Mouse (Mus musculus) stomach, embryonic 15.5 days (tissue): ENCODE data around the gene Mertk. TPM values are rescaled to one million over a fixed set of nuclear protein-coding genes. Genes with fewer than 3 reads are reported as not detected.

ENCODE experiments used
- ATAC-seq: fragments of 200-750 bp; cut with Nextera tagmentation; 2 replicates; pipeline ENCODE4 v1.8.0; 2017; ENCODE audit warnings: low read depth, moderate number of reproducible peaks, moderate TSS enrichment; ENCODE audit not compliant: insufficient read depth, low FRiP score
- H3K27ac ChIP-seq: fragments of 300-500 bp; sonication (generic); 2 replicates; pipeline ENCODE4 v1.5.1; 2015; ENCODE audit warnings: mild to moderate bottlenecking, inconsistent platforms
- H3K27me3 ChIP-seq: fragments of 300-500 bp; sonication (generic); replicated peaks from 2 replicates; pipeline ENCODE4 v1.6.1; 2015; ENCODE audit warnings: inconsistent platforms
- H3K36me3 ChIP-seq: fragments of 300-500 bp; sonication (generic); 2 replicates; pipeline ENCODE4 v1.6.1; 2015; ENCODE audit warnings: inconsistent platforms
- H3K4me1 ChIP-seq: fragments of 300-500 bp; sonication (generic); 2 replicates; pipeline ENCODE4 v1.6.1; 2015; ENCODE audit warnings: inconsistent platforms
- H3K4me2 ChIP-seq: fragments of 300-500 bp; sonication (generic); 2 replicates; pipeline ENCODE4 v1.6.1; 2015; ENCODE audit warnings: mild to moderate bottlenecking, inconsistent platforms
- H3K4me3 ChIP-seq: fragments of 300-500 bp; sonication (generic); replicated peaks from 2 replicates; pipeline ENCODE4 v1.5.1; 2015; ENCODE audit warnings: inconsistent platforms
- H3K9ac ChIP-seq: fragments of 300-500 bp; sonication (generic); 2 replicates; pipeline ENCODE4 v1.6.1; 2015; ENCODE audit warnings: inconsistent platforms
- H3K9me3 ChIP-seq: fragments of 300-500 bp; sonication (generic); 2 replicates; pipeline ENCODE4 v1.6.1; 2016; ENCODE audit warnings: inconsistent platforms
- WGBS: fragments of 180-500 bp; shearing (Covaris S2); methylation state at CpG from one replicate; pipeline ENCODE4 v1.1.7; 2015; 5-methylcytosine and 5-hydroxymethylcytosine counted together
- polyA plus RNA-seq: library from polyadenylated mRNA; unstranded; fragments of >200 nt; fragmentation: Nextera tagmentation; extraction: Ambion mirVana; gene quantifications from 2 replicates; pipeline ENCODE4 v1.2.1, GENCODE M21; 2015

Mertk gene
- polyA plus RNA-seq, 1 experiment from 2014 or later = 6.4 TPM

DNA sequence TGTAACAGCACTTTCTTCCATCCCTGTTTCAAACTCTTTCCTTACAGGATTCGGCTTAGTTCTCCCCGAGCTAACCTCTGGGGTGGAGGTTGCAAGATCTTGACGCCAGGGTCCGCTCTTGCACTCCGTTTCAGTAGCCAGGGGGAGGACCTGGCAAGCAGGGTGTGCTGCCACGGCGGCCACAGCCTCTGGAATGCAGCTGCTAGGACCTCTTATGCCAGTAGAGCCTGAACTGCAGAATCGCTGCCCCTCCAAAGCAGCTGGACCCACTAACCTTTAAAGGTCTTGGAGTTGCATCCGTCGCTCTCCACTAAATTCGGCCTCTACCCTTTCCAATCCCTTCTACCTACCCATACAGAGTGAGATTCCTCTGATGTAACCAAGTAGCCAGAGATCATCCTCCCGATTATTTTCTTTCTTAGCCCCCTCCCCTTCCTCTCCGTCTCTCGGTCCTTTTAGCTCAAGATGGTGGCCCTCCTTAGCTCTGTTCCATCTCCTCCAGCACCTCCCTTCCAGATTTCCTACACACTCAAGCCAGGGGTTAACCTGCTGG is 540 bp upstream of the Mertk start:
- H3K36me3 ChIP-seq = no peaks in the 10 kb centered on the region
- WGBS = under 1% methylated on average over 14 of the region's 14 CpGs
- H3K4me3 ChIP-seq = peak overlapping the region; percentile 75
- H3K4me2 ChIP-seq = peak overlapping the region; percentile 80
- ATAC-seq = peak; percentile 88
- no peaks in the 10 kb centered on the region for H3K9me3 ChIP-seq
- no peaks in the 10 kb centered on the region for H3K27me3 ChIP-seq
- H3K9ac ChIP-seq = no peak overlapping the region
- H3K27ac ChIP-seq = peak overlapping the region; percentile 93
- H3K4me1 ChIP-seq = no peaks in the 10 kb centered on the region; the same call in 1 of the 2 replicates

DNA sequence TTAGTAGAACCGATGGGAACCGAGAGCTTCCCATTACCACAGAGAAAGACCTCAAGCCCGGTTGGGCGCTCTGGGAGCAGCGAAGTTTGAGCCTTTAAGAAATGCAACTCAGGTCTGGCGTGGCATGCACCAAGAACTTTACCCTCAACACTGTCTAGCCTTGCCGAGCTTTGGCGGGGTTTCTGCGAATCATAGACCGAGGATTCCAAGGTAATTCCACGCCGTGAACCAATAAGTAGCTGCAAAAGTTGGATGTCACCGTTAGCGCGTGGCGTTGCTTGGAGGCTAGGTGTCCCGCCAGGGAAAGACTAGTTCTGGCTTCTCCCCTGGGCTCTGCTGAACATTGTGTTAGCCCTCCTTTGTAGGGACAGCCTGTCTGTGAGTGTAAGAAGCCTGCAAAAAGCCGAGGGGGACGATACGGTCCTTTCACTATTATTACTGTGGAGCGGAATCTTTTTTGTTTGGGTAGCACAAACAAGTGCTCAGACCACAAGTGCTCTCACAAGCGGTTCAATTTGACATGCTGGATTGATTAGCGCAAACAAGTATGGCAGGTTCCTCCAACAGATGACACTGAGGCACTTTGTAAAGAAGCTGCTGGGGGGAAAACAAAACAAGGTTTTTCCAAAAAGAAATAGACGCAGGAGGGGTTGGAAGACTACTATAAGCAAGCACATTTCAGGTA is 587 bp downstream of the Mertk start:
- H3K4me1 ChIP-seq = peaks cover 1% of the 10 kb centered on the region; the same call in 1 of the 2 replicates

DNA sequence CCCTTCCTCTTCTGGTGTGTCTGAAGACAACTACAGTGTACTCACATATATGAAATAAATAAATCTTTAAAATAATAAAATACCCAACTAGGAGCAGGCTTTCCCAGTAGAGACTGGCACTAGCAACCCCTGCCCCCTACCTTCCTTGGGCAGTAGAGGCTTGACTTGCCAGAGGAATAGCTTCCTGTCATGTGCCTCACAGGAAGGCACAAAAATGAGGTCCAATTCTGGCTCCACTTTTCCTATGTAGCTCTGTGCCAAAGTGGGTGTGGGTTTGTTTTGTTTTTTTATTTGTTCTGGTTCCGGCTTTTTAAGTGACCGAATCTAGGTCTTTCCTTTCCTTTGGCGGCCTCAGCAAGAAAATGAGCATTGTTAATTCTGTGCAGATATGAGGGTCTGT is 5.7 kb downstream of the Mertk start:
- H3K9me3 ChIP-seq = no peaks in the 10 kb centered on the region
- no peaks in the 10 kb centered on the region for H3K27me3 ChIP-seq
- H3K4me1 ChIP-seq = peaks cover 3% of the 10 kb centered on the region; the same call in 1 of the 2 replicates
- H3K9ac ChIP-seq = no peak overlapping the region
- no peak overlapping the region for H3K27ac ChIP-seq
- no peak overlapping the region for H3K4me2 ChIP-seq
- H3K4me3 ChIP-seq = no peak overlapping the region
- 84% methylated on average over 3 of the region's 3 CpGs for WGBS
- no peak for ATAC-seq
- H3K36me3 ChIP-seq = no peaks in the 10 kb centered on the region

More for the DNA sequence above, 587 bp downstream of the Mertk start:
- WGBS = under 1% methylated on average over 24 of the region's 24 CpGs
- Histone ChIP-seq H3K27me3 (no peaks in the 10 kb centered on the region), H3K27ac (peak overlapping the region; percentile 90), H3K4me3 (peak overlapping the region; percentile 75), H3K9me3 (no peaks in the 10 kb centered on the region), H3K36me3 (no peaks in the 10 kb centered on the region), H3K9ac (peak overlapping the region; percentile 77), H3K4me2 (peak overlapping the region; percentile 80)
- ATAC-seq = peak; percentile 3; the same call in 1 of the 2 replicates

DNA sequence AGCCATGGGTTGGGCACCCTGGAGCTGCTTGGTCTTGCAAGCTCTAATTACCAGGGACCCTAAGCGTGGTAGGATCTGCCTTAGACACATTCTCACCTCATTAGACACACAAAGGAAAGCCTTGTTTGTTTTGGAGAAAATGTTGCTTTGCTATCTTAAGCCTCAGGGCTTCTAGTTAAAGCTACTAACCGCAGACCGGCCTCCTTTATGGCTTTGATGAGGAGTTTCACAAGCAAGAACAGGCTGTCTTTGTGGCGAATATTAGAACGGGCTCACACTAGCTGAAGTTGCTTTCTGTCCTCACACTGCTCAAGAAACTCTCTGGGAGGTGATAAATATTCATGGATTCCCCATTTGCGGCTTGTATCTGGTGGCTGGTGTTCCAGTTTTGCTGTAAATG is 10.5 kb downstream of the Mertk start:
- H3K36me3 ChIP-seq = no peaks in the 10 kb centered on the region
- H3K4me3 ChIP-seq = no peak overlapping the region
- no peak overlapping the region for H3K4me2 ChIP-seq
- peaks cover 15% of the 10 kb centered on the region for H3K4me1 ChIP-seq
- no peak overlapping the region for H3K9ac ChIP-seq
- no peak overlapping the region for H3K27ac ChIP-seq
- H3K9me3 ChIP-seq = no peaks in the 10 kb centered on the region
- no peak for ATAC-seq
- WGBS = 55% methylated on average over 6 of the region's 6 CpGs
- no peaks in the 10 kb centered on the region for H3K27me3 ChIP-seq

DNA sequence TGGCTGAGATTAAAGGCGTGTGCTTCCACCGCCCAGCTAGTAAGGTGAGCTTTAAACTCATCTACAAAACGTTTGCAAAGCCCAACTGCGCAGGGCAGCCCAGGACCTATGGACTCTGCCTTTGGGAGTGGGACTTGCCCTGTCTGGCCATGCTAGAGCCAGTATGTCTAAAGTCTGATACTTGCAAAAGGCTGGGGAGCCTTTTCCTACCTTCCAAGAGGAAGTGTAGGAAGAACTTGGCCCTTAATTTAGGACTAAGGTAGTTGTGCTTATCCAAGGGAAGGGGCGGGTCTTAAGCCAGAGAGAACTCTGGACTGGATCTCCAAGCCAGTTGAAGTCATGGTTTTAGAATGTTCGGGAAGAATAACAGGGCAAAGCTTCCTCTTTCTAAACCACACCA is 11.9 kb downstream of the Mertk start:
- Histone ChIP-seq H3K4me2 (no peak overlapping the region), H3K4me3 (no peak overlapping the region), H3K4me1 (peaks cover 22% of the 10 kb centered on the region), H3K36me3 (no peaks in the 10 kb centered on the region), H3K27me3 (no peaks in the 10 kb centered on the region), H3K27ac (no peak overlapping the region), H3K9ac (no peak overlapping the region), H3K9me3 (no peaks in the 10 kb centered on the region)
- WGBS = 74% methylated on average over 6 of the region's 6 CpGs
- ATAC-seq = no peak

DNA sequence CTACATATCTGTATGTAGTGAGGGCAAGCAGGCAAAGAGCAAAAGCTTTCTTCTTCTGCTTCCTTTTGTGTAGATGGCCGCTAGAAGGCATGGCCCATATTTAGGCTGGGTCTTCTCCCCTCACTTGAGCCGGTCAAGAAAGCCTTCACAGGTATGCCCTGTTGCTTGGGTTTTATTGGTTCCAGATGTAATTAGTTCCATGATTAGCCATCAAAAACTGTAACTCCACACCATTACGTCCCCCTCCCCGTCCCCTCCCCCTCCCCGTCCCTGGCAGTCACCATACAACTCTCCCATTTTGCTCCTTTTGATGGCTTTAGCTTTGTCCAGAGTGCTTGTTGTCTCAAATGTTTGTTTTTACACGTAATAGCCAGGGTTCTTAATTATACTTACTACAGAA is 14.2 kb downstream of the Mertk start:
- H3K4me3 ChIP-seq = no peak overlapping the region
- no peaks in the 10 kb centered on the region for H3K27me3 ChIP-seq
- H3K36me3 ChIP-seq = no peaks in the 10 kb centered on the region
- ATAC-seq = no peak
- H3K27ac ChIP-seq = peak overlapping the region; percentile 90
- H3K9me3 ChIP-seq = no peaks in the 10 kb centered on the region
- H3K4me2 ChIP-seq = no peak overlapping the region
- 73% methylated on average over 6 of the region's 6 CpGs for WGBS
- H3K4me1 ChIP-seq = peaks cover 25% of the 10 kb centered on the region
- no peak overlapping the region for H3K9ac ChIP-seq

DNA sequence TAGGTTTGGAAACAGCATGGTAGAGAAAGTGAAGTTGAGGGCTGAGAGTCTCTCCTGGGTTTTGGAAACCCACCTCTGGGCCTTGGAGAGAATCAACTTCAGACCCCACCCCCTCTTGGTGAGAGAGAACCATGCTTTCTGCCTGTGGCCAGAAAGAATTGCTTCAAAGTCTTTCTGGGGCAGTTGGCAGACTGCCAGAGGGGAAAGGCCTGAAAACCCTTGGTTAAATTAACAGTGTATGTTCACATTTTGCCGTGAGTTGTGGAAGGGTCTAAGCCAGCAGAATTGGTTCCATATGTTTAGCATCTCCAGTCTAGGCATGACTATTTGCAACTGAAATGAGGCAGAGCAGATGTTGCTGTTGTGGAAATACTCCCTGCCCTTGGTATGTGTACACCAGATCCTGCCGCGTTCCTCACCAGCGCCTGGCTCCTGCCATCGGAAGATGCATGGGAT is 14.8 kb downstream of the Mertk start:
- H3K4me3 ChIP-seq = no peak overlapping the region
- H3K36me3 ChIP-seq = no peaks in the 10 kb centered on the region
- no peak overlapping the region for H3K4me2 ChIP-seq
- H3K27me3 ChIP-seq = no peaks in the 10 kb centered on the region
- peak; percentile 29; the same call in 1 of the 2 replicates for ATAC-seq
- H3K27ac ChIP-seq = peak overlapping the region; percentile 90
- H3K9ac ChIP-seq = no peak overlapping the region
- H3K4me1 ChIP-seq = peaks cover 25% of the 10 kb centered on the region
- no peaks in the 10 kb centered on the region for H3K9me3 ChIP-seq
- 34% methylated on average over 5 of the region's 5 CpGs for WGBS

DNA sequence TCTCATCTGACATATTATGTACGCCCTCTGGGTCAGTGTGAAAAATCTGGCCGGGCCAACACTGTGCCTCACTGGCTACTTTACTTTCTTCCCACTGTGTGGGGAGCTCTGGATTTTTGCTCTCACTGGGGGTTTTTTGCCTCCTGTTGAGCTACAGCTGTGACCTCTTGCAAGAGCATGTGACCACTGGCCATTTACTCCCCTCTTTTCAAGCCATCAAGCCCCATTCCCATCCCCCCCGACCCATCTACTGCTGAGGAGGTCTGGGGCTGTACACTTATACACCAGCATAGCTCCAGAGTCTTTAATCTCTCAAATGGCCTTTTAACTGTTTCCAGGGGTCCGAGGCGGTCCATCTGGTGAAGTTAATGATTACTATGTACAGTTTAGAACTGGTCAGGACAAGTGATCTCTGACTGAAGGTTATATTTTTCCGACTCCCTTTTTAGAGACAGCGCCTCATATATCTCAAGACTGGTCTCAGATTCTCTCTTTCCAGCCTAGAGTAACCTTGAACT is 16.0 kb downstream of the Mertk start:
- Histone ChIP-seq H3K27me3 (no peaks in the 10 kb centered on the region), H3K36me3 (no peaks in the 10 kb centered on the region), H3K9ac (no peak overlapping the region), H3K27ac (peak overlapping the region; percentile 90; the same call in 1 of the 2 replicates), H3K9me3 (no peaks in the 10 kb centered on the region), H3K4me2 (no peak overlapping the region), H3K4me3 (no peak overlapping the region), H3K4me1 (peaks cover 25% of the 10 kb centered on the region)
- peak; percentile 57; the same call in 1 of the 2 replicates for ATAC-seq
- WGBS = 41% methylated on average over 7 of the region's 7 CpGs

DNA sequence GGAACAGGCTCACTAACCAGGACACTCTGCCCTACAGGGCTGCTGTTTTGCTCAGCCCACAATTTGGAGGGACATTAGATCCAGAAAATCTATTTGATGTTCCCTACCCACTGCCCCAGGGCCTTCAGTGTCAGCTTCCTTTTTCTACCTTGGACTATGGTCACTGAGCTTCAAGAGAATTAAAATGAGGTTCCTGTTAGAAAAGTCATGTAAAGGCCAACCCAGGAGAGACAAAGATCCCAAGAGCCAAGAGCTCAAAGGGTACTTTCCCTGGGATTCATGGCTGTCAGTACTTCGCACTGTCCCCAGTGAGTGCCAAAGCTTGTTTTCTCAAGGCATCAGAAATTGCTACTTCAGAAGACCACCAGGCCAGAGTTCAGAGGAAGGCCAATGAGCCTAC is 17.2 kb downstream of the Mertk start:
- H3K4me1 ChIP-seq = peaks cover 25% of the 10 kb centered on the region
- no peak overlapping the region for H3K27ac ChIP-seq
- H3K9me3 ChIP-seq = no peaks in the 10 kb centered on the region
- WGBS = 95% methylated on average over 1 of the region's 1 CpGs
- no peak overlapping the region for H3K4me3 ChIP-seq
- no peaks in the 10 kb centered on the region for H3K27me3 ChIP-seq
- no peak overlapping the region for H3K4me2 ChIP-seq
- no peak for ATAC-seq
- H3K9ac ChIP-seq = no peak overlapping the region
- no peaks in the 10 kb centered on the region for H3K36me3 ChIP-seq

DNA sequence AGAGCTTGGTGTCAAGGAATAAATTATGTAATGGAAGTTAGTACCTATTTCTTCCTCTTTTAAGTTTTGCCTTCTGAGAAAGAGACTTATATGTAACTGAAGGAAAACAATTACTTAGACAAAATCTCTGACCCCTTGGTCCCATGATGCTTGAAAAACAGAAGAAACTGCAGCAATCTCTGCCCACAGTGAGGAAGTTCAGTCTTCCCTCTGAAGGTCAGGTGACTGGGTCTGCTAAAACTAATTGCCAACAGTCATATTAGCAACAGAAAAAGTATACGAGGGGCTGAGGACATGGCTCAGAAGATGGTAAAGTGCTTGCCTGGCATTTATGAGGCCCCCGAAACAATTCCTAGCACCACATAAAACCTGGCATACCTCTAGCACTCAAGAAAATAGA is 20.6 kb downstream of the Mertk start:
- no peak overlapping the region for H3K9ac ChIP-seq
- ATAC-seq = no peak
- H3K27me3 ChIP-seq = no peaks in the 10 kb centered on the region

DNA sequence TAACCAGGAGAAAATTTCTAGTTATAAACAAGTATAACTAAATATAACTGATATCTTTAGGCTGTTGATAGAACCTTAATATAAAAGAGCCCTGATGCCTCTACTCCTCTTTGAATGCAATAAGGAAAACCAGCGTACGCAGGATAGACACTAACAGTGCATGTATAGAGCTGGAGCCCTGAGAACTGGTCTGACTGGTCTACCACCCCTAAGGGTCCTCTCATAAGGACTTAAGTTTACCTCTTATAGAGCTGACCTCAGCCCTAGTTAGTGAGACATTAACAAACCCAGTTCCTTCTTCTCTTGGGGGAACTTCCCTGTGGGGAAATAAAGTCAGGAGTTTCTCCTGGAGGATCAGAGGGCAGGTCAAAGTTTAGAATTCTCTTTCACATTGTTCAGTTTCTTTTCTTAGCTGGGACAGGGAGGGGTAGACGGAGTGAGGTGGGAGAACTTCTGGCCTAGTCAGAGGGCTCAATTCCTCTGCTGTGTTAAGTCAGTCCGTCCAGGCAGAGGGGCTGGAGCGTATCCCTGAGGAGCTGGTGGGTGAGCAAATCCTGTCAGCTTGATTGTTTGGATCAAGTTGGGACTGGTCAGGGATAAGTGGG is 23.5 kb downstream of the Mertk start:
- H3K27me3 ChIP-seq = no peaks in the 10 kb centered on the region
- H3K4me2 ChIP-seq = no peak overlapping the region
- 81% methylated on average over 5 of the region's 5 CpGs for WGBS
- no peaks in the 10 kb centered on the region for H3K4me1 ChIP-seq
- no peaks in the 10 kb centered on the region for H3K9me3 ChIP-seq
- no peak overlapping the region for H3K9ac ChIP-seq
- ATAC-seq = no peak; the same call in 1 of the 2 replicates
- H3K27ac ChIP-seq = 0 out of 2 replicates have a peak overlapping the region, but pooled peaks have one; percentile 35
- no peaks in the 10 kb centered on the region for H3K36me3 ChIP-seq
- H3K4me3 ChIP-seq = no peak overlapping the region

More for the DNA sequence above, 20.6 kb downstream of the Mertk start:
- Histone ChIP-seq H3K9me3 (no peaks in the 10 kb centered on the region), H3K27ac (no peak overlapping the region), H3K4me1 (peaks cover 12% of the 10 kb centered on the region; the same call in 1 of the 2 replicates), H3K4me3 (no peak overlapping the region), H3K36me3 (no peaks in the 10 kb centered on the region), H3K4me2 (no peak overlapping the region)
- WGBS = 79% methylated on average over 2 of the region's 2 CpGs

DNA sequence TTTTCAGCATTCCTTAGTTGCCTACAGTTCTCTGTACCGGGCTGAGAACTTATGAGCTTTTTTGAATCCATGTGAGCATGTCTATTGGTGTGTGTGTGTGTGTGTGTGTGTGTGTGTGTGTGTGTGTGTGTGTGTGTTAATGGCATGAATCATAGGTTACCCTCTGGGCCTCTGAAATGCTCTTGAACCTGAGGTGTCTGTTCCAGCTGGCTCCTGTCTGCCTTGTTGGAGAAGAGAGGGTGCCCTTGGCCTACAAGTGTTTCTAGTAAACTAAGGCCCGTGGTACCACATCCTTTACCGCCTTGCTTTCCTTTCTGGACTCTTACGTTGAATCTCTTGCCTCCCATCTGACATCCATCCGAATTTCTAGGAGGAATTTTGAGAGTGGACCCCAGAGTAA is 27.3 kb downstream of the Mertk start:
- no peak overlapping the region for H3K9ac ChIP-seq
- ATAC-seq = no peak
- 67% methylated on average over 5 of the region's 5 CpGs for WGBS
- no peaks in the 10 kb centered on the region for H3K4me1 ChIP-seq
- H3K36me3 ChIP-seq = no peaks in the 10 kb centered on the region
- no peaks in the 10 kb centered on the region for H3K27me3 ChIP-seq
- no peak overlapping the region for H3K4me3 ChIP-seq
- no peak overlapping the region for H3K4me2 ChIP-seq
- no peaks in the 10 kb centered on the region for H3K9me3 ChIP-seq
- H3K27ac ChIP-seq = no peak overlapping the region
